Mouse (Mus musculus) MEL (cell line): ENCODE data around the gene Cmc1.

Experiments used
- CTCF ChIP-seq, 3 experiments: IDR thresholded peaks in 2 of 3; conservative IDR thresholded peaks in 1 of 3; 2 replicates each; pipeline ENCODE4 v1.5.1; 2011 to 2012; ENCODE audit warnings: low read length in 3 of 3, low read depth in 2 of 3, mild to moderate bottlenecking in 2 of 3, improper control_type of control experiment in 1 of 3, inconsistent platforms in 1 of 3, mixed read lengths in 1 of 3, moderate library complexity in 1 of 3; ENCODE audit not compliant: control insufficient read depth in 1 of 3, insufficient read depth in 1 of 3, poor library complexity in 1 of 3, severe bottlenecking in 1 of 3
- E2F4 ChIP-seq: IDR thresholded peaks from 2 replicates; pipeline ENCODE4 v1.6.1; 2011; ENCODE audit warnings: low read depth, low read length, improper control_type of control experiment, borderline replicate concordance
- GABPA ChIP-seq: IDR thresholded peaks from 2 replicates; pipeline ENCODE4 v1.6.1; 2012; ENCODE audit warnings: low read depth, mild to moderate bottlenecking, inconsistent platforms, low read length, improper control_type of control experiment, moderate library complexity
- GATA1 ChIP-seq: IDR thresholded peaks from 2 replicates; pipeline ENCODE4 v1.6.1; 2011; ENCODE audit warnings: low read depth, low read length, improper control_type of control experiment
- MAX ChIP-seq: IDR thresholded peaks from 2 replicates; pipeline ENCODE4 v1.6.1; 2011; ENCODE audit warnings: low read length, improper control_type of control experiment
- MAZ ChIP-seq: IDR thresholded peaks from 2 replicates; pipeline ENCODE4 v1.6.1; 2012; ENCODE audit warnings: low read depth, mild to moderate bottlenecking, inconsistent platforms, low read length, improper control_type of control experiment
- NELFE ChIP-seq: IDR thresholded peaks from 2 replicates; pipeline ENCODE4 v1.6.1; 2011; ENCODE audit warnings: low read depth, low read length, improper control_type of control experiment
- POLR2A ChIP-seq, 2 experiments: IDR thresholded peaks; 2 replicates each; pipeline ENCODE4 v1.6.1; 2011 to 2012; ENCODE audit warnings: low read length in 2 of 2, mild to moderate bottlenecking in 2 of 2, control low read depth in 1 of 2, improper control_type of control experiment in 1 of 2, low read depth in 1 of 2, moderate library complexity in 1 of 2; ENCODE audit not compliant: control insufficient read depth in 1 of 2, insufficient read depth in 1 of 2, poor library complexity in 1 of 2
- SMC3 ChIP-seq: IDR thresholded peaks from 2 replicates; pipeline ENCODE4 v1.6.1; 2011; ENCODE audit warnings: low read depth, low read length, improper control_type of control experiment
- UBTF ChIP-seq: IDR thresholded peaks from 2 replicates; pipeline ENCODE4 v1.6.1; 2012; ENCODE audit warnings: low read depth, mild to moderate bottlenecking, inconsistent platforms, low read length, improper control_type of control experiment, moderate library complexity, borderline replicate concordance; ENCODE audit not compliant: insufficient read depth
- USF1 ChIP-seq: IDR thresholded peaks from 2 replicates; pipeline ENCODE4 v1.6.1; 2014; ENCODE audit warnings: low read depth, mild to moderate bottlenecking, inconsistent platforms, low read length, improper control_type of control experiment, moderate library complexity
- ZNF384 ChIP-seq: IDR thresholded peaks from 2 replicates; pipeline ENCODE4 v1.6.1; 2012; ENCODE audit warnings: low read depth, mild to moderate bottlenecking, inconsistent platforms, low read length, improper control_type of control experiment

GRCm38 (mm10) chr9:118179136-118180025 lies 29.4 kb upstream of the Cmc1 start:
- TF ChIP-seq SMC3 (no peak), MAX (no peak), GATA1 (no peak), CTCF (IDR thresholded peaks at IDR 0.05 in 2 of 3, conservative IDR thresholded peaks at IDR 0.05 in 1 of 3; ENCODE audit: control insufficient read depth in 1 of 3, insufficient read depth in 1 of 3, low read depth in 2 of 3, low read length in 3 of 3, poor library complexity in 1 of 3, severe bottlenecking in 1 of 3) (no peak), POLR2A (IDR thresholded peaks at IDR 0.05; ENCODE audit: control insufficient read depth in 1 of 2, insufficient read depth in 1 of 2, low read depth in 1 of 2, low read length in 2 of 2, poor library complexity in 1 of 2) (no peak), ZNF384 (no peak), UBTF (no peak), USF1 (no peak), E2F4 (no peak), MAZ (no peak), GABPA (no peak), NELFE (no peak)
